Mouse (Mus musculus): ENCODE data around the gene Aqp9.

GRCm38 (mm10) chr9:71138936-71139335, 29.5 kb downstream of the Aqp9 start:
- TF ChIP-seq POLR2A (IDR thresholded peaks at IDR 0.05; ENCODE audit: borderline replicate concordance, insufficient read depth, low read length), result no peak
- no peak for TF ChIP-seq CTCF (IDR thresholded peaks at IDR 0.05; ENCODE audit: borderline replicate concordance, insufficient read depth, low read depth, low read length)

Measured in cerebellum, adult 2 months (tissue).